Mouse (Mus musculus): ENCODE measurements around the gene Tomm40l.
"Not testable (repeated sequence)": the region's sequence is repeated elsewhere in the genome, so short reads cannot be mapped to it uniquely, and the experiment has no call there.

Gene Tomm40l

DNA sequence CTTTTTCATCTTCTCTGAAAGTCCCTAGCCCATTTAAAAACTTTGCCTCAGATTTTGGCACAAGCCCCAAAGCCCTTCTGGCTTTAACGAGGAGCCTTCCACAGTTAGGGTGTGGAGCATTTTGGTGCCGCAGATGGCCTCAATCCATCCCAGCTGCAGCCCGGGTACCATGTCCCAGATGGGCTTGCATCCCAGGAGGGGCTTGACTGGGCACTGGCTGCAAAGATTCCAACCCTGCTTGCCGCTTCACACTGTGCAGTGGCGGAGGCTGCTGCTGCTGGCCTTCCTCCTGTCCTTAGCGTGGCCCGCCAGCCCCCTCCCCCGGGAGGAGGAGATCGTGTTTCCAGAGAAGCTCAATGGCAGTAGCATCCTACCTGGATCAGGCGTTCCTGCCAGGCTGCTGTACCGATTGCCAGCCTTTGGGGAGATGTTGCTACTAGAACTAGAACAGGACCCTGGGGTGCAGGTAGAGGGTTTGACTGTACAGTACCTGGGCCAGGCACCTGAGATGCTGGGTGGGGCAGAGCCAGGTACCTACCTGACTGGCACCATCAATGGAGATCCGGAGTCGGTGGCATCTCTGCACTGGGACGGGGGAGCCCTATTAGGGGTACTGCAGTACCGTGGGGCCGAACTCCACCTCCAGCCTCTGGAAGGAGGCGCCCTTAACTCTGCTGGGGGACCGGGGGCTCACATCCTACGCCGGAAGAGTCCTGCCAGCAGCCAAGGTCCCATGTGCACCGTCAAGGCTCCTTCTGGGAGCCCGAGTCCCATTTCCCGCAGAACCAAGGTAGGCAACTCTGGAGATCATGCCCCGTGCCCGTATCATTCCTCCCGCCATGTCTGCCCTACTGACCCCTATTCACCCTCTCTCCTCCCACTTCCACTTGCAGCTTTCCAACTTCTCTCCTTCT is 28.6 kb upstream of the Tomm40l start, which contains the start of gene Ndufs2:
Ndufs2 (minus strand) TSS at position 709 of the 914 bp plus-strand sequence.
- DNase-seq (ENCODE audit: low read depth): no peak

DNA sequence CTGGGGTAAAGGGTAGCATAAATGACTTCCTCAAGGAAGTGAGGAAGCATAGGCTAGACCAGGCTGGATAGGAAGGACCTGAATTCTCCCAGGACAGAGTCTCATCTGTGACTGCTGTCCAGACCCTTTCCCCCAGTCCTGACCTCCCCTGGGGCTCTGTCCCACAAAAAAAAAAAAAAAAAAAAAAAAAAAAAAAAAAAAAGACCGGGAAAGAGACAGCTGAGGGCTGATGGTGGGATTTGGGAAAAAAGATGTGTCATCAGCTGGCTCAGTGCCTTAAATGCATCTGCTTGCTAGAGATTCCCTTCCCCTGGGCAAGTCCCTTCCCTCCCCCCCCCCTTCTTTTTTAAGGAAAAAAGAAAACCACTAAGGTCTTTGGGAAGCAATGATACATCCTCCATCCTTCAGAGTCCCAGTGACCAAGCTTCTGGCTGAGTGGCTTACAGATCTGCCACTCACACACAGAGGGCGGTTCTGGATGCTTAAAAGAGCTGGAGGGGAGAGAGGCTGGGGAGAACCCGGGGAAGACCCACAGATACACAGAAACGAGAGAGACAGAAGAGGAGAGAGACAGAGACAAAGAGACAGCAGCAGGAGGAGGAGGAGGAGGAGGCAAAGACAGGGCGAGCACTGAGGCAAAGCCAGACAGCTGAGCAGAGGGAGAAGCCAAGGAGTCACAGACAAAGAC is 27.7 kb upstream of the Tomm40l start, which contains the start of gene Adamts4:
Adamts4 (plus strand) TSS at position 509 of the 688 bp plus-strand sequence.
- DNase-seq (ENCODE audit: low read depth): no peak

DNA sequence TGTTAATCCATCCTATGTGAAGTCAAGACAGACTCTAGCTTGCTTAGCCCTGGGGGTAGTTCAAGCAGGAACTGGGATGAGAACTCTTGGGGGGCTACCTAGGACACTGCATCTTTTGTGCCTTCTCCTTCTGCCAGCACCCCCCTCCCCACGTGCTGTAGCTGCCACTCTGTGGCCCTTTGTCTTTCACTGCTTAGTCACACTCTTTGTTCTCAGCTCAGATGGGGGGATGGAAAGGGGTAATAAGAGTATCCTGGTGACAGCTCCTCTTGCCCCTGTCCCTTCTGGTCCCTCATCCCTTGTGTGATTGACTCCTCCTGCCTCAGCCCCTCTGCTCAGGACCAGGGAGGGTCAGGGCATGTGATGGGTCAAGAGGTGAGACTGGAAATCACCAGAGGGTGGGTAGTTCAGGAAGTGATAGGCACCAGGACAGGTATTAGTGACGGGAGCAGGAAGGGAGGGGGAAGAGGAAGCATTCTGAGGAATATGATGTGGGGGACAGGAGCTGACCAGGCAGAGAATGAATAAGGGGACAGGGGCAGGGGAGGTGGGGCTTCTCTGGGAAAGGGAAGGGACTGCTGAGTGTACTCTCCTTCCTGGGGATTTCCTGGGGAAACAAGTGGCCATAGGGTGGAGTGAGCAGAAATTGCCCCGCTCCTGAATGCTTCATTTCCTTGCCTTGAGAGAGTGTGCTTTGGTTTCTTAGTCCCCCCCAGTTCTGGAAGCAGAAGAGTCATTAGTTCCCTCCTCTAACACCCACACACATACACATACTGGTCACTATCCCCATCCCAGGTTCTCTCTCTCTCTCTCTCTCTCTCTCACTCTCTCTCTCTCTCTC is 26.3 kb upstream of the Tomm40l start:
- DNase-seq (ENCODE audit: low read depth): peak; percentile 65

DNA sequence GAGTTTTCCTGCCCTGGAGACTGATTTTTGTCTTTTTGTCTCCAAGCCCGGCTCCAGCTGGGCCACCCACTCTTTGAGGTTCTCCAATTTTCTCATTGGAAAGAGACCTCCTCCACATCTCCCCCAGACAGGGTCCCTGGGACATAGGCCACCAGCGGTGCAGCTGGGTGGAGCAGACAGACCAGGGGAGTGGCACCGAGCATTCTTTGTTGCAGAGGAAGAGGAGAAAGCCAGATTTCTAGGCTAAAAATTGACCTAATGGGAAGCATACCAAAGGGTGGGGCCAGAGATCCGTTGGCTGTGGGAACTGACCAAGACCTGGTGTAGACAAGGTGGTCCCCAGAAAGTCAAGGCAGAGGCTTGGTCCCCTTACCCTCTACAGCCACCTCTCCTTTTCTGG is 25.6 kb upstream of the Tomm40l start:
- DNase-seq (ENCODE audit: low read depth): peak; percentile 44

DNA sequence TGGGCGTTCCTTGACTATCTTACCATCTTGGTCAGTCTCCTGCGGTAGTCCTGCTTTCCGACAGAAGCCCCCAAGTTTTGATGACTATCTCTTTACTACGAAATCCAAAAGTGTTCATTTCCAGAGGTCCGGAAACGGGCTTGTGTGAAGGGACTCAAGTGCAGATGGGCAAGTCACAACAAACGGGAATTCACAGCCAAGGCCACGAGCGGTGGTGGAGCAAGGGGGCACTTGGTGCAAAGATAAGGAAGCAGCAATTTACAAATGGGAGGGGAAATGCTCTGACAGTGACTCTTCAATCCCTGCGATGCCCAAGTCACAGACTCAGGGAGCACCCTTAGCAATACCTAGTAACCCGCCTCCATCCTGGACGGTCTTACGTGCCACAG is 25.1 kb upstream of the Tomm40l start:
- DNase-seq (ENCODE audit: low read depth): no peak

DNA sequence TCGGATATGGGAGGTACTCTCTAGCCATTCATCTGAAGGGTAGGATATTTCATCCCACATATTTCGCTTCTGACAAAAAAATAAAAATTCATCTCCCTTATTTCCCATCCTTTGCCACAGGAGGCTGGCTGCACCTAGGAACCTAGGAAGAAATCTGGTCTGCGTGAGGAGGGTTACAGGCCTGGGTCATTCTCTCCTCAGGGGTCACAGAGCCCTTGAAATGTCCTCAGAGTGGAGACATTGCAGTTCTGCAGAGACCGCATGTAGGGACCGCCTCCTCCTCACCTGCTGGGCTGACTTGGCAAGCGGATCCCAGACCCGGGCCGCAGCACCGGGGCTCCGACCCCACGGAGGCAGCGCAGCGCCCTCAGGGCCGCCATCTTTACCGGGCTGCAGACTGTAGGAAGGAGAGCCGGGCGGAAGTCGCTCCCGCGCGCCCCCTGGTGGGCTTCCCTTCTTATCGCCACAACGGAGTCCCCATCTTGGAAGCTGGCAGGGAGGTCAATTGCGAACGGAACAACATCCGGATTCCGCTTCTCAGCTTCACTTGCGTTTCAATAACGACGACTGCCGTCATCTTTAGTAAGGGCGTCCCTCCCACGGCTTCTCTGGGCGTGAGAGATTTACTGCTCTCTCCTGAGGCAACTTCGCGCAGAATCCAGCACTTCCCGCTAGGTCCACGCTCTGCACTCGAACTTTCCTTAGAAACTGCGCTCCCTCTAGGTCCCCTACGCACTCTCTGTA is 24.6 kb upstream of the Tomm40l start:
- peak; percentile 99 for DNase-seq (ENCODE audit: low read depth)

DNA sequence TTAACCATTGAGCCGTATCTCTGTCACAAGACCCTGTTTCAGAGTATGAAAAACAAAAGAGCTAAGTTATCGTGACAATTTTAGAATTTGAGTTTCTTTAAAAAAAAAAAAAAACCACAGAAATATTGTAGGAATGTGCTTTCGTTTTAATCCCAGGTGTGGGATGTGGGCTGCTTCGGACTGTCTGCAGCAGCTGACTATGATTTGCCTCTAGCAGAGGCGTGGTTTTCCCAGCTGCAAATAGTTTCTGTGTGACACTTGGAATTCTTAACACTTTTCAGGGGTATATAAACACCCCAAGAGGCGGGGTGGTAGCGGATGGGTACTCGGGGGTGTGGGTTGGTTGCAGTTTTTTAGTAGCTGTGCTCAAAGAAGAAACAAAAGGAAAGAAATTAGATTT is 23.0 kb upstream of the Tomm40l start:
- no peak for DNase-seq (ENCODE audit: low read depth)

DNA sequence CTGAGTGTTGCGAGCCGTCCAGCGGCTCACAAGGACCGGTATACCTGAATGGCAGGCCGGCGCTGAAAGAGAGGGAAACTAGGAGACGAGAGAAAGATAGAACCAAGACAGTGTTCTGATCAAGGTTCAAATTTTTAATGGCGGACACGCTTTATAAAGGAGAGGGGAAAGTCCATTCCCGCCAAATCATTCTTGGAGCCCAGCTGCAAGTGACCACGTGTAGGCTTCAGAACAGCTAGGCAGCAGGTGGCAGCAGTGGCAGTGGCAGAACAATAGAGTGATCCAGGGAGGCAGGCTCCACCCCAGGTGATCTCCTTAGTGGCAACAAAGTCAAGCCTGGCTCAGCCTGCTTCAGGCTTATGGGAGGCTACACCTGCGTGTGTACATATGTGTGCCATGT is 19.6 kb upstream of the Tomm40l start:
- not testable (repeated sequence) for DNase-seq (ENCODE audit: low read depth)

DNA sequence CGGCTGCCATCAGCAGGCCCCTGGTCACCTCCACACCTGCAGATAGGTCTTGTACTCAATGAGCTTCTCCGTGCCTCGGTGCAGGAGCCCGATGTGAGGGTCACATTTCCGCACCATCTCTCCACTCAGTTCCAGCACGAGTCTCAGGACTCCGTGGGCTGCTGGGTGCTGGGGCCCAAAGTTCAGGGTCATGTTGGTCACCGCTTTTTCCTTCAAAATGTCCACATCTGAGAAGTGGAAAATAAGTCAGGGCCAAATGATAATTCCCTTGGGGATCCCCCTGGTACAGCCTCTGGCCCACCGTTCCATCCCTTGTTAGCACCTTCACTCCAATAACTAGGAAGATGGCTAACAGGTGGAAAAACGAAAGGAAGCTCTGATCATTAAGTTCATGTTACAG is 18.6 kb upstream of the Tomm40l start:
- no peak for DNase-seq (ENCODE audit: low read depth)

DNA sequence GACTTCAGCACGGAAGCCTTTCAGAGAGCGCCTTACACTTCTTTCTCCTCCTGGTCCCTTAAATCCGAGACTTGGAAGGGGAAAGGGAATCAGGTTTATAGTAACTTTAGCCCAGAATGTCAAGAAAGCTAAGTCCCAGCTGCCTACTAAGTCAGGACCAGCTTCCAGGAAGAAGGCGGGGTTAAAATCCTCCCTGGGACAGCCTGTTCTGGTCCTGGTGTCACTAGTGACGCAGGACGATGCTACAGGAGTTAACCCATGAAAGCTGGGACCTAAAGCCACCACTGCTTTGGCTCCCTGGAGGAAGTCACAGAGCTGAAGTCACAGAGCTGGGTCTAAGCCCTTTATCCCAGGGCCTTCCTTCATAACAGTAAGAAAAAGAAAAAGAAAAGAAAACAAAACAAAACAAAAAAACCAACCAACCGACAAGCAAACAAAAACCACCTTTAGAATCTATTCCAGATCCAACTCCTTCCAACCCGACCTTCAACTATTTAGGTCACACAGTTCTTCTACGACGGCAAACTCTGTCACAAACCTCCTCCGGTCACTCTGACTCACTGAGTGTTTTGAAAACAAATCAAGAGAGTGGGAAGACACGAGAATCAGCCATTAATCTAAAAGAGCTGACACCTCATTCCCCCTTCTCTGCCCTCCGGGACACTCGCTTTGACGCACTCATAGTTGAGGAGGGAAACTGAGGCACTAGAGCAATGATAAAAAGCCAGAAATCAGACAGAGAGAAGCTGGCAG is 17.9 kb upstream of the Tomm40l start:
- no peak for DNase-seq (ENCODE audit: low read depth)

DNA sequence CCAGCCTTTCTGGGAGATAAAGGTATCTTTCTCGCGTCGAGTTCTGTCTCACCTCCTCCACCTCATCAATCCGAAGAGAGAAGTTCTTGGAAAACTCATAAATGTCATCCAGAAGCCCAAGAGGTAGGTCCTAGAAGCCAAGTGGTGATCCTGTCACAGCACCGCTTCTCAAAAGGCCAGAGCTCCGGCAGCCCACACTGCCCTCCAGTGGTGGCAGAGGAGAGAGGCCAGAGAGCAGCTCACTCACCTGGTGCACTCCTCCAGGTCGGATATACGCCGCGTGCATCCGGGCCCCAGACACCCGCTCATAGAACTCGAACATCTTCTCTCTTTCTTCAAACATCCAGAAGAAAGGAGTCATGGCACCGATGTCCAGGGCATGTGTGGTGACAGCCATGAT is 16.1 kb upstream of the Tomm40l start:
- DNase-seq (ENCODE audit: low read depth): peak; percentile 68

DNA sequence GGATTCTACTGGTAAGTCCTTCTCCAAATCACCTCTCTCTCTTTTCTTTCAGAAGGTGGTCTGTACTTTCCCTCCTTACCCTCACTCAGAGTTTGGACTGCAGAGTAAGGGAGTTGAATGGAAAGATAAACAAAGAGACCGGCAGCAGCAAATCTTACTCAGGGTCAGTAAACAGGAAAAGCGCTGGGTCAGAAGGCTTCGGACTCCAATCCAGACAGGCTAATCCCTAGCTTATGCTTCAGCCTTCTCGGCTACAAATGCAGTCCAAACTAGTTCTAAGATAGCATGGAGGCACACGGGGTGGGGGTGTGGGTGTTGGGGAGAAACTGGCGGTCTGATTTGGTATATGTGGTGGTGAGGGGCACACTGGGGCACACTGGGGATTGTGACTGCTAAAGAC is 15.1 kb upstream of the Tomm40l start:
- no peak for DNase-seq (ENCODE audit: low read depth)

DNA sequence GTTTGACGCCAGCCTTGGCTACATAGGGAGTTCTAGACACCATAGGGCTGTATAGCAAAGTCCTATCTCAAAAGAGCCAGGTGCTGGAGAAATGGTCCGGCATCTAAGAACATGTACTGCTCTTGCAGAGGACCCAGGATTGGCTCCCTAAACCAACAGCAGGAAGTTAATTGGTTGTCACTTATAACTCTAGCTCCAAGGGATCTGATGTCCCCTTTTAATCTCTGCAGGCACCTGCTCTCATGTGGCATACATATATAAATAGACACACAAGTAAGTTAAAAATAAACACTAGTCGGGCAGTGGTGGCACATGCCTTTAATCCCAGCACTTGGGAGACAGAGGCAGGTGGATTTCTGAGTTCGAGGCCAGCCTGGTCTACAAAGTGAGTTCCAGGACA is 13.5 kb upstream of the Tomm40l start:
- DNase-seq (ENCODE audit: low read depth): no peak

DNA sequence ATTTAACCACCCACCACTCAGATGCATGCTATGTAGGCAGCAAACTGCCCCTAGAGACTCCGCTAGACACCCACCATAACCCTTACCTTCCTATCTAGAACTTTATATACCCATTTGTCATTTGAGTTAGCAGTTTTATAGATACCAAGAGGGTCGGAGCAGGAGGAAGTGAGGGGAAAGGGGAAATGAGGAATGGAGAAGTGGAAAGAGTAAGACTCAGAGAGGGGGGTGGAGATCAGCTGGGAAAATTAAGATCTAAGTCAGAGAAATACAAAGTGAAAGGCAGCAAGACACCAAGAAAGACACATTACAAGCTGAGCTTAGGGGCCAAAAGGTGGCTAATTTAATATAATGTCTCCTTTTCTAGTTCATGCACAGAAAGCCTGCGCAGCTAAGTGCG is 12.2 kb upstream of the Tomm40l start:
- no peak for DNase-seq (ENCODE audit: low read depth)

DNA sequence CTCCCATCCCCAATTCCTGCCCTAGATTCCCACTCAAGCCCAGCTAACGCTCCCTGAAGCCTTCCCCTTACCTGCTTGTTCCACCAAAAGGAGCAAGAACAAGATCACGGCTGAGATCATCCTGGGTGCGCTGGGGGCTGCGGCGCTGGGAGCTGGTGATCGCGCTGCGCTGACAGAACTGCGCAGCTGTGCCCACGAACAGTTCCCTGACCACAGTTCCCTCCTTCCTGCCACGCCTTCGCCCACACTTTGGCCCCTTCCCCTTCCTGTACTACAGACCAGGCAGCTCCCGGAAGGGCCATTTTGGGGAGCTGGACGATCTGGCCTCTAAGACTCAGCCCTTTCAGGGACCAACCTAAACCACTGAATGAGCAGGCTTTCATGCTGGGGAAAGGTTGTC is 11.8 kb upstream of the Tomm40l start, which contains the start of gene Fcer1g:
Fcer1g (minus strand) TSS at position 240 of the 400 bp plus-strand sequence.
- peak; percentile 91 for DNase-seq (ENCODE audit: low read depth)

DNA sequence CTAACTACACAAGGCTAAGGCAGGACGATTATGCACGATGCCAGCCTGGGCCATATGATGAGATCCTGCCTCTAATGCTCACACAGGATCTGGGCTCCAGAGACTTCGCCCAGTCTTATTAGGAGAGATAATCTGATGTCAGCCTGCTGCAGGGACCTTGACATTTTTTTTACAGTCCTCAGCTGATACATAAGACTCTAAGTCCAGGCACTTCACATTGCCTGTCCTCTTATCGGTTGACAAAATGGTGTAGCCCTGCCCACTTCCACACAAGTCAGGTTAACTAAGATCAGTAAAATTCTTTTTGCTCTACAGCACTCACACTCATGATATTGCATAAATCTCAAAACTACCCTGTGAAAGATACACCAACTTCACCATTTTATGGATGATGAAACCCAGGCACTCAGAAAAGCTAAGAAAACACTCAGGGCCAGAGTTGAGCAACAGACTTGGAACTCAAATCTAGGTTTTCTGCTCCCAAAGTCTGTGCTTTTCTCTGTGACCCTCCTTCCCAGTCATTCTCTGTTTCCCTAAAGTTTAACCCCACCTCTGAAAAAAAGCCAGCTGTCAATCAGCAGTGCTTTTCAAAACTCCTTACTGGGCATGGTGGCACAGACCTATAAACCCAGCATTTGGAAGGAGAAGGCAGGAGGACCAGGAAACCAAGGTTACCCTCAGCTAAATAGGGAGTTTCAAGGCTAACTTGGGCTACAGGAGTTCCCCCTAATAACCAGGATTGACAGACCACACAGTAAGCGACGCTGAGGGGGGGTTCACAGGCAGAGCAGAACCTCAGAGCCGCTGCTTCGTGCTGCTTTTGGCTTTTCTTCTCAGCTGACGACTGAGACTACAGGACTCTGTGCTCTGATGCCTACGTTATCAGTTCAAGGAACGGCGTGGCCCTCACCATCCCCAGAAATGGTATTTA is 10.8 kb upstream of the Tomm40l start:
- peak; percentile 54 for DNase-seq (ENCODE audit: low read depth)

DNA sequence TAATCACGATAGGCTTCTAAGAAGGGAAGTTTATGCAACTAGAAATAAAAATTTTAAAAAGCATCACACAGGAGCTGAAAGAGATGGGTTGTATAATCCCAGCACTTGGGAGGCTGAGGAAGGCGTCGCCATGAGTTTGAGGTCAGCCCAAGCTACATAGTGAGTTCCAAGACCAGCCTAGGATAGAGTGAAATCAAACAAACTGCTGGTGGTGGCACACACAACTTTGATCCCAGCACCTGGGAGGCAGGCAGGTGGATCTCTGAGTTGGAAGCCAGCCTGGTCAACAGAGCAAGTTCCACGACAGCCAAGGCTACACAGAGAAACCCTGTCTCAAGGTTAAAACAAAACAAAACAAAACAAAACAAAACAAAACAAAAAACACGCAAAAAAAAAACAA is 10.0 kb upstream of the Tomm40l start:
- no peak for DNase-seq (ENCODE audit: low read depth)

DNA sequence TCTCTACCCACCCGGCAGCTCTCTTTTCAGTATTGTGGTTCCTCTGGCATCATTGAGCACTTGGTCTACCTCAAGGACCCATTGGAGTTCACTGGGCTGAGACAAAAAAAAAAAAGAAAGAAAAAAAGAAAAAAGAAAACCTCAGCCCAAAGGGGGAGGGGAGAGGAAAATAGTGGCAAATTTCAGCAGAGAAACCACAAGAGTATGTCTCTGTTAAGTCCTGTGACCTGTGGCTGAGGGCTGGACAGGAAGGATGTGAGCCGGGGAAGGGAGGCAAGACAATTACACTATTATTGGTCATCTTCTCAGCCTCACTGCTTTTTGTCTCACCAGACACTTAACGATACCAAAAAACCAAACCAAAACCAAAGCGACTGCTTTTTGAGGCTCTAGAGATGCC is 9.5 kb upstream of the Tomm40l start:
- peak; percentile 96 for DNase-seq (ENCODE audit: low read depth)

DNA sequence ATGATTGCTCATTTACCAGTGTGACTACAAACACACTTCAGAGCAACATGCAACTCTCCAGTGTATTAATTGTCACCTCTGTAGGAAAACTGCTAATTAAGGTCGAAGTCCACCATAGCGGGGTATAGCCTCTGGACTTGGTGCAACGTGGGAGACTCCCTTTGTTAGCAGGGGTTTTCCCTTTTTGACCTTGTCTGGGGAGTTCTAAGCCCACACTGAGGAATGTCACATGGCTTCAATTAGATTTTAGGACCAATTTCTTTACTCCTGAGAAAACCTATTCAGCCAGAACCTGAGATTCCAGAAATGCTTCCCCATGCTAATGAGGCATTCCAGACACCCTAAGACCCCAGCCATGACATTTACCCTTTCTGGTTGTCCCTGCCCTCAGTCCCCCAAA is 7.9 kb upstream of the Tomm40l start:
- DNase-seq (ENCODE audit: low read depth): no peak

DNA sequence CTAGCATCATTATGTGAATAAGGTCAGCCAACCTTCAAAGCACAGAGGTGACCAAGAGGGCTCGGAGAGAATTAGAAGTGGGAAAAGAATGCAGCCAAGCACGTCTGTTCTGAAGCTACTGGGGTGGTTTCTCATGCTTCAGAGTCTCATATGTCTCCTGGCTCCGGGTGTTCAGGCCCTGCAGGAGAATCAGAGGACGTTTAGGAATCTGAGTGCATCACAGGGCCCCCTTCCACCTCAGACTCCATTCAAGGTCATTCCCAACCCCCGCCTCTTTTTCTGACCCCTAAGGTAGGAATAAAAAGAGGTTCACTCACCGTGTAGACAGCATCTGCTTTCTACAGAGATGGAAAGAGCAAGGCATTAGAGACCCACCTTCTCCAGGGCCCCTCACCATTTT is 7.4 kb upstream of the Tomm40l start:
- DNase-seq (ENCODE audit: low read depth): no peak
